Mouse (Mus musculus): ENCODE results near the gene Prcc. TPM values are rescaled to one million over a fixed set of nuclear protein-coding genes. Genes with fewer than 3 reads are reported as not detected.

Gene Prcc
- polyA plus RNA-seq, 1 experiment: 27.1 TPM

DNA sequence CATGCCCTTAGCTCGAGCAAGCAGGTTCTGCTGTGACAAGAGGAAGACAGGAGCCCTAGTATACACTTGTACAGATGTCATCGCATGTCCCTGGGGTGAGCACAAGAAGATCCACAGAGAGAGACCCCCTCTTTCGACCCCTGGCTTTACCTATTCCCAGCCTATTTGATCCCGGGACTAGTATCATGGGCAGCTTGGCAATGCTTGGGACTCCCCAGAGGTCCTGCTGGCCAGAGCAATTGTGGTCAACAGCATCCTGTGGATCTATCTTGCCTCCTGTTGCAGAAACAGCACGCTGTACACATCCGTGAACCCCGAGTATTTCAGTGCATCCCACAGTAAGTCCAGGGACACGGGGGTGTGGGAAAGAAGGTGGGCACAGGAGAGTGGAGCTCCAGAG lies 74.1 kb downstream of the Prcc start:
- no peak overlapping the region for H3K27ac ChIP-seq (ENCODE audit: insufficient read depth, low read depth, low read length)
- peaks cover 25% of the 10 kb centered on the region for H3K27me3 ChIP-seq (ENCODE audit: control insufficient read depth, insufficient read depth, low read length)
- 73% methylated on average over 8 of the region's 8 CpGs for WGBS
- H3K36me3 ChIP-seq (ENCODE audit: control insufficient read depth, insufficient read depth, low read length): no peaks in the 10 kb centered on the region
- no peak for TF ChIP-seq POLR2A (IDR thresholded peaks at IDR 0.05; ENCODE audit: low read depth, low read length)
- no peak for TF ChIP-seq CTCF (IDR thresholded peaks at IDR 0.05; ENCODE audit: extremely low read depth, insufficient read length, insufficient replicate concordance, low read depth, low read length)
- H3K4me3 ChIP-seq (ENCODE audit: low read depth, low read length): no peak overlapping the region
- H3K4me1 ChIP-seq (ENCODE audit: control insufficient read depth, insufficient read depth, insufficient read length, low read length): no peaks in the 10 kb centered on the region

DNA sequence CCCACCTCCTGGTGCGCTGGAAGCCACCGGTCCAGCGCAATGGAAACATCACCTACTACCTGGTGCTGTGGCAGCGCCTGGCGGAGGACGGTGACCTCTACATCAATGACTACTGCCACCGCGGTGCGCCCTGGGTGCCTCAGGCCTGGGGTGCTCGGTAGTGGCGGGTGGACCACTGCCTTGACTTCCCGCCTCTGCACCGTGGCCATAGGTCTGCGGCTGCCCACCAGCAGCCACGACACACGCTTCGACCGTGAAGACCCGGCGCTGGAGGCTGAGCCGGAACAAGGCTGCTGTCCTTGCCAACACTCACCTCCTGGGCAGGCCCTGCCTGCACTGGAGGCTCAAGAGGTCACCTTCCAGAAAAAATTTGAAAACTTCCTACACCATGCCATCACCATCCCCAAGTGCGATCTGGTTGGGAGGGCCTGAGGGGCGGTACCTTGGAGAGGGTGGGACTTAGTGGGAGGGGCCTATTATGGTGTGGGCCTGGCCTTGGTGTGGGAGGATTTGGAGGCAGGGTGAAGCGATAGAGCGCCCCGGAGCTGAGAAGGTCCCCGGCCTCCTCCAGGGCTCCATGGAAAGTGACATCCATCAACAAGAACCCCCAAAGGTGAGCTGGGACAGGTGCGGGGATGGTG lies 76.0 kb downstream of the Prcc start:
- H3K4me3 ChIP-seq (ENCODE audit: low read depth, low read length): no peak overlapping the region
- no peak overlapping the region for H3K27ac ChIP-seq (ENCODE audit: insufficient read depth, low read depth, low read length)
- no peaks in the 10 kb centered on the region for H3K4me1 ChIP-seq (ENCODE audit: control insufficient read depth, insufficient read depth, insufficient read length, low read length)
- H3K27me3 ChIP-seq (ENCODE audit: control insufficient read depth, insufficient read depth, low read length): peaks cover 25% of the 10 kb centered on the region
- 10% methylated on average over 28 of the region's 28 CpGs for WGBS
- TF ChIP-seq CTCF (IDR thresholded peaks at IDR 0.05; ENCODE audit: extremely low read depth, insufficient read length, insufficient replicate concordance, low read depth, low read length) (no peak), POLR2A (IDR thresholded peaks at IDR 0.05; ENCODE audit: low read depth, low read length) (no peak)
- no peaks in the 10 kb centered on the region for H3K36me3 ChIP-seq (ENCODE audit: control insufficient read depth, insufficient read depth, low read length)

Other genes starting within 250 kb of the Prcc start
- gene Lrrc71, start 137.0 kb downstream of the Prcc start, polyA plus RNA-seq (2012; rRNA removed): 0.03 TPM in 2 replicates
- gene Ntrk1, start 90.4 kb downstream of the Prcc start, polyA plus RNA-seq (2012; rRNA removed): 0.08 and 0.18 TPM in 2 replicates
- gene Insrr, start 88.7 kb downstream of the Prcc start, polyA plus RNA-seq (2012; rRNA removed): 1.3 and 2.6 TPM in 2 replicates
- gene Pear1, start 61.3 kb downstream of the Prcc start, polyA plus RNA-seq (2012; rRNA removed): 13.0 and 20.1 TPM in 2 replicates
- gene Sh2d2a, start 38.9 kb downstream of the Prcc start, polyA plus RNA-seq (2012; rRNA removed): 3.0 and 5.9 TPM in 2 replicates
- gene Hdgf, start 20.7 kb upstream of the Prcc start, polyA plus RNA-seq (2012; rRNA removed): 20.0 and 44.5 TPM in 2 replicates
- 12.5 and 25.5 TPM in 2 replicates for gene Mrpl24, start 33.9 kb upstream of the Prcc start, polyA plus RNA-seq (2012; rRNA removed)
- 3.9 and 7.0 TPM in 2 replicates for gene Isg20l2, start 44.7 kb upstream of the Prcc start, polyA plus RNA-seq (2012; rRNA removed)
- 12.5 and 17.3 TPM in 2 replicates for gene Rrnad1, start 45.1 kb upstream of the Prcc start, polyA plus RNA-seq (2012; rRNA removed)
- 0.10 TPM in 1 of 2 replicates, not detected in the other for gene Crabp2, start 63.1 kb upstream of the Prcc start, polyA plus RNA-seq (2012; rRNA removed)
- gene Nes, start 85.5 kb upstream of the Prcc start, polyA plus RNA-seq (2012; rRNA removed): 2.6 and 5.0 TPM in 2 replicates
- 0.04 and 0.24 TPM in 2 replicates for gene Bcan, start 114.6 kb upstream of the Prcc start, polyA plus RNA-seq (2012; rRNA removed)
- gene Hapln2, start 142.0 kb upstream of the Prcc start, polyA plus RNA-seq (2012; rRNA removed): not detected in 2 replicates
- gene Gpatch4, start 157.5 kb upstream of the Prcc start, polyA plus RNA-seq (2012; rRNA removed): 3.7 and 4.4 TPM in 2 replicates
- gene Naxe, start 172.9 kb upstream of the Prcc start, polyA plus RNA-seq (2012; rRNA removed): 25.4 and 41.6 TPM in 2 replicates
- not detected in 2 replicates for gene Ttc24, start 192.7 kb upstream of the Prcc start, polyA plus RNA-seq (2012; rRNA removed)
- gene Iqgap3, start 196.4 kb upstream of the Prcc start, polyA plus RNA-seq (2012; rRNA removed): 7.1 and 14.6 TPM in 2 replicates

Measured in small intestine, adult 2 months (tissue).